Mouse (Mus musculus) frontal cortex, postnatal 10 days (tissue): ENCODE data around the gene Pitpnb.
A peak's percentile ranks its signal among the peaks of the same experiment; 100 is the strongest.

Source experiments
- DNase-seq, 2 experiments: peaks; one replicate each; pipeline ENCODE4 v3.0.0; 2022; ENCODE audit warnings: low spot score in 2 of 2, mixed read lengths in 1 of 2

Gene Pitpnb

GRCm38 (mm10) chr5:111330417-111331098 lies at the start of gene Pitpnb:
Gene Pitpnb (plus strand): TSS chr5:111330763.
- DNase-seq: peak; percentile 96 to 99

GRCm38 (mm10) chr5:111284420-111285175 lies 46.0 kb upstream of the Pitpnb start:
- DNase-seq: no peak

- DNase-seq: no peak
These were observed 43.0 kb upstream of the Pitpnb start for GRCm38 (mm10) chr5:111287571-111287970.

- DNase-seq: no peak
These were observed 42.1 kb upstream of the Pitpnb start for GRCm38 (mm10) chr5:111288486-111288885.

- peak in 1 of 2 experiments; percentile 8 for DNase-seq
These were observed 40.5 kb upstream of the Pitpnb start for GRCm38 (mm10) chr5:111290071-111290470.

GRCm38 (mm10) chr5:111291639-111292038 lies 38.9 kb upstream of the Pitpnb start:
- peak; percentile 45 to 66 for DNase-seq

GRCm38 (mm10) chr5:111297801-111298200 lies 32.8 kb upstream of the Pitpnb start:
- no peak for DNase-seq

- no peak for DNase-seq
These were observed 31.9 kb upstream of the Pitpnb start for GRCm38 (mm10) chr5:111298706-111299105.

GRCm38 (mm10) chr5:111300776-111301175 lies 29.8 kb upstream of the Pitpnb start:
- no peak for DNase-seq

- no peak for DNase-seq
These were observed 28.8 kb upstream of the Pitpnb start for GRCm38 (mm10) chr5:111301736-111302135.

- DNase-seq: no peak
These were observed 25.8 kb upstream of the Pitpnb start for GRCm38 (mm10) chr5:111304730-111305129.

GRCm38 (mm10) chr5:111310185-111310584 lies 20.4 kb upstream of the Pitpnb start:
- no peak for DNase-seq

GRCm38 (mm10) chr5:111313833-111314232 lies 16.7 kb upstream of the Pitpnb start:
- no peak for DNase-seq

- no peak for DNase-seq
These were observed 15.5 kb upstream of the Pitpnb start for GRCm38 (mm10) chr5:111315061-111315460.

GRCm38 (mm10) chr5:111317526-111317925 lies 13.0 kb upstream of the Pitpnb start:
- no peak for DNase-seq

- DNase-seq: no peak
These were observed 11.6 kb upstream of the Pitpnb start for GRCm38 (mm10) chr5:111318946-111319345.

- no peak for DNase-seq
These were observed 4.8 kb upstream of the Pitpnb start for GRCm38 (mm10) chr5:111325813-111326212.

GRCm38 (mm10) chr5:111327420-111327819 lies 3.1 kb upstream of the Pitpnb start:
- DNase-seq: no peak

GRCm38 (mm10) chr5:111329782-111330416 lies 664 bp upstream of the Pitpnb start:
- DNase-seq: no peak

GRCm38 (mm10) chr5:111331099-111331435 lies 504 bp downstream of the Pitpnb start:
- no peak for DNase-seq

- no peak for DNase-seq
These were observed 5.6 kb downstream of the Pitpnb start for GRCm38 (mm10) chr5:111335939-111336691.

GRCm38 (mm10) chr5:111341609-111342008 lies 11.0 kb downstream of the Pitpnb start:
- DNase-seq: no peak
